Mouse (Mus musculus): ENCODE results near the gene Setd4.

The Setd4 gene

GRCm38 (mm10) chr16:93543704-93544103 lies 60.2 kb downstream of the Setd4 start:
- DNase-seq, result peak; percentile 71

GRCm38 (mm10) chr16:93539891-93540290 lies 64.0 kb downstream of the Setd4 start:
- no peak for DNase-seq

- no peak for DNase-seq
Measured at GRCm38 (mm10) chr16:93535151-93535853, 68.6 kb downstream of the Setd4 start.
